Mouse (Mus musculus) limb, embryonic 11.5 days (tissue): ENCODE measurements around the gene Commd4. TPM values are rescaled to one million over a fixed set of nuclear protein-coding genes. Genes with fewer than 3 reads are reported as not detected.

Source experiments
- ATAC-seq: fragments of 200-750 bp; cut with Nextera tagmentation; 2 replicates; pipeline ENCODE4 v1.8.0; 2017; ENCODE audit warnings: low read depth; ENCODE audit not compliant: insufficient number of reproducible peaks, low FRiP score, low TSS enrichment
- DNase-seq: peaks from one replicate; pipeline ENCODE4 v3.0.0-alpha.2; 2015; ENCODE audit warnings: low spot score
- H3K27ac ChIP-seq: fragments of 300-500 bp; sonication (generic); replicated peaks from 2 replicates; pipeline ENCODE4 v1.5.1; 2014; ENCODE audit warnings: low read depth, mild to moderate bottlenecking, low read length
- H3K27me3 ChIP-seq: fragments of 300-500 bp; sonication (generic); 2 replicates; pipeline ENCODE4 v1.6.1; 2014; ENCODE audit warnings: mild to moderate bottlenecking, low read length, mixed read lengths; ENCODE audit not compliant: control insufficient read depth, insufficient read depth
- H3K36me3 ChIP-seq: fragments of 300-500 bp; sonication (generic); 2 replicates; pipeline ENCODE4 v1.6.1; 2014; ENCODE audit warnings: mild to moderate bottlenecking, low read length, moderate library complexity, mixed read lengths; ENCODE audit not compliant: control insufficient read depth, insufficient read depth
- H3K4me1 ChIP-seq: fragments of 300-500 bp; sonication (generic); 2 replicates; pipeline ENCODE4 v1.6.1; 2014; ENCODE audit warnings: low read length, mixed read lengths; ENCODE audit not compliant: control insufficient read depth, insufficient read depth
- H3K4me2 ChIP-seq: fragments of 300-500 bp; sonication (generic); 2 replicates; pipeline ENCODE4 v1.6.1; 2014; ENCODE audit warnings: low read depth, mild to moderate bottlenecking, moderate library complexity; ENCODE audit not compliant: severe bottlenecking
- H3K4me3 ChIP-seq: fragments of 300-500 bp; sonication (generic); 2 replicates; pipeline ENCODE4 v1.5.1; 2014; ENCODE audit warnings: low read depth, low read length
- H3K9ac ChIP-seq: fragments of 300-500 bp; sonication (generic); 2 replicates; pipeline ENCODE4 v1.6.1; 2014; ENCODE audit warnings: mild to moderate bottlenecking, low read length
- H3K9me3 ChIP-seq: fragments of 300-500 bp; sonication (generic); 2 replicates; pipeline ENCODE4 v1.6.1; 2016; ENCODE audit warnings: low read length; ENCODE audit not compliant: control insufficient read depth
- WGBS: fragments of 180-500 bp; shearing (Covaris S2); extraction: QIAGEN DNeasy Blood & Tissue Kit; methylation state at CpG from one replicate; pipeline ENCODE4 v1.1.7; 2014; 5-methylcytosine and 5-hydroxymethylcytosine counted together
- polyA plus RNA-seq: library from polyadenylated mRNA; unstranded; fragments of >200 nt; fragmentation: Nextera tagmentation; extraction: Ambion mirVana; gene quantifications from 2 replicates; pipeline ENCODE4 v1.2.1, GENCODE M21; 2014

Gene Commd4
- polyA plus RNA-seq, 1 experiment from 2014 or later = 82.8 TPM

- peak within 1 kb of the TSS; percentile 75 for H3K9ac ChIP-seq
- DNase-seq (peak; percentile 88), ATAC-seq (peak; percentile 85)
- peak within 1 kb of the TSS; percentile 50 for H3K4me3 ChIP-seq
- WGBS = 1% methylated on average over 27 of the region's 27 CpGs
- peak within 1 kb of the TSS; percentile 85 for H3K4me2 ChIP-seq
- peaks cover 5% of the 10 kb centered on the region for H3K4me1 ChIP-seq
- H3K9me3 ChIP-seq = no peaks in the 10 kb centered on the region
- no peaks in the 10 kb centered on the region for H3K27me3 ChIP-seq
- no peaks in the 10 kb centered on the region for H3K36me3 ChIP-seq
- peak within 1 kb of the TSS; percentile 76 for H3K27ac ChIP-seq
These were observed 9.8 kb downstream of the Commd4 start, which contains the start of gene Neil1 for GRCm38 (mm10) chr9:57148144-57148878. TSS of gene Neil1 (minus strand) at chr9:57148305.

- DNase-seq (no peak), ATAC-seq (no peak)
- H3K4me3 ChIP-seq = peak overlapping the region; percentile 50
- H3K36me3 ChIP-seq = no peaks in the 10 kb centered on the region
- peak overlapping the region; percentile 75 for H3K9ac ChIP-seq
- peaks cover 5% of the 10 kb centered on the region for H3K4me1 ChIP-seq
- no peaks in the 10 kb centered on the region for H3K27me3 ChIP-seq
- WGBS = 8% methylated on average over 19 of the region's 19 CpGs
- H3K4me2 ChIP-seq = peak overlapping the region; percentile 85
- peak overlapping the region; percentile 76 for H3K27ac ChIP-seq
- no peaks in the 10 kb centered on the region for H3K9me3 ChIP-seq
These were observed 10.7 kb downstream of the Commd4 start for GRCm38 (mm10) chr9:57147205-57148143.

- no peaks in the 10 kb centered on the region for H3K9me3 ChIP-seq
- H3K4me1 ChIP-seq = peaks cover 5% of the 10 kb centered on the region
- no peak overlapping the region for H3K27ac ChIP-seq
- H3K27me3 ChIP-seq = no peaks in the 10 kb centered on the region
- H3K4me3 ChIP-seq = no peak overlapping the region
- DNase-seq (no peak), ATAC-seq (no peak)
- 90% methylated on average over 17 of the region's 17 CpGs for WGBS
- H3K4me2 ChIP-seq = no peak overlapping the region
- no peak overlapping the region for H3K9ac ChIP-seq
- H3K36me3 ChIP-seq = peaks cover 7% of the 10 kb centered on the region
These were observed 11.6 kb downstream of the Commd4 start for GRCm38 (mm10) chr9:57146451-57147066.

- H3K4me2 ChIP-seq = no peak overlapping the region
- H3K36me3 ChIP-seq = peaks cover 13% of the 10 kb centered on the region
- DNase-seq = no peak
- H3K4me1 ChIP-seq = peaks cover 5% of the 10 kb centered on the region
- H3K4me3 ChIP-seq = no peak overlapping the region
- H3K27me3 ChIP-seq = no peaks in the 10 kb centered on the region
- no peak overlapping the region for H3K9ac ChIP-seq
- no peak for ATAC-seq
- H3K9me3 ChIP-seq = no peaks in the 10 kb centered on the region
- 92% methylated on average over 8 of the region's 8 CpGs for whole genome bisulfite sequencing
- no peak overlapping the region for H3K27ac ChIP-seq
These were observed 13.3 kb downstream of the Commd4 start for GRCm38 (mm10) chr9:57144830-57145229.

- ATAC-seq = no peak
- no peaks in the 10 kb centered on the region for H3K9me3 ChIP-seq
- no peak overlapping the region for H3K4me3 ChIP-seq
- H3K36me3 ChIP-seq = peaks cover 15% of the 10 kb centered on the region
- no peaks in the 10 kb centered on the region; the same call in 1 of the 2 replicates for H3K4me1 ChIP-seq
- H3K9ac ChIP-seq = no peak overlapping the region
- no peaks in the 10 kb centered on the region for H3K27me3 ChIP-seq
- 84% methylated on average over 11 of the region's 11 CpGs for WGBS
- no peak overlapping the region for H3K27ac ChIP-seq
- no peak overlapping the region for H3K4me2 ChIP-seq
- DNase-seq = no peak
These were observed 14.9 kb downstream of the Commd4 start for GRCm38 (mm10) chr9:57143212-57143611.

GRCm38 (mm10) chr9:57141417-57142353, 16.4 kb downstream of the Commd4 start:
- Histone ChIP-seq H3K27ac (no peak overlapping the region), H3K36me3 (peaks cover 19% of the 10 kb centered on the region), H3K4me2 (no peak overlapping the region), H3K9ac (no peak overlapping the region), H3K9me3 (no peaks in the 10 kb centered on the region), H3K27me3 (no peaks in the 10 kb centered on the region), H3K4me1 (no peaks in the 10 kb centered on the region), H3K4me3 (no peak overlapping the region)
- WGBS = 89% methylated on average over 17 of the region's 17 CpGs
- DNase-seq (no peak), ATAC-seq (no peak)

GRCm38 (mm10) chr9:57139571-57139970, 18.6 kb downstream of the Commd4 start:
- no peaks in the 10 kb centered on the region for H3K27me3 ChIP-seq
- no peak overlapping the region for H3K4me2 ChIP-seq
- no peak for ATAC-seq
- no peak for DNase-seq
- WGBS = 87% methylated on average over 4 of the region's 5 CpGs
- H3K9ac ChIP-seq = no peak overlapping the region
- no peaks in the 10 kb centered on the region for H3K9me3 ChIP-seq
- no peaks in the 10 kb centered on the region for H3K4me1 ChIP-seq
- peaks cover 23% of the 10 kb centered on the region for H3K36me3 ChIP-seq
- H3K4me3 ChIP-seq = no peak overlapping the region
- no peak overlapping the region for H3K27ac ChIP-seq
